Mouse (Mus musculus) frontal cortex, postnatal 25 days (tissue): Measurements from ENCODE around the gene Rab21.
"Not testable (repeated sequence)": the region's sequence is repeated elsewhere in the genome, so short reads cannot be mapped to it uniquely, and the experiment has no call there.

Experiments
- DNase-seq, 2 experiments: peaks; one replicate each; pipeline ENCODE4 v3.0.0; 2022; ENCODE audit warnings: low spot score in 2 of 2

Rab21 gene

GRCm38 (mm10) chr10:115328514-115328913 is 13.1 kb upstream of the Rab21 start:
- DNase-seq, result no peak

- peak; percentile 25 to 65 for DNase-seq
Measured at GRCm38 (mm10) chr10:115323295-115323694, 7.9 kb upstream of the Rab21 start.

- no peak for DNase-seq
Measured at GRCm38 (mm10) chr10:115321317-115322035, 6.1 kb upstream of the Rab21 start.

GRCm38 (mm10) chr10:115318388-115318787 is 3.0 kb upstream of the Rab21 start:
- not testable (repeated sequence) for DNase-seq

GRCm38 (mm10) chr10:115316313-115316712 is 919 bp upstream of the Rab21 start:
- no peak for DNase-seq

GRCm38 (mm10) chr10:115314582-115315452 is 577 bp downstream of the Rab21 start:
- no peak for DNase-seq

- no peak for DNase-seq
Measured at GRCm38 (mm10) chr10:115314287-115314581, 1.2 kb downstream of the Rab21 start.

GRCm38 (mm10) chr10:115313641-115314286 is 1.6 kb downstream of the Rab21 start:
- no peak for DNase-seq

GRCm38 (mm10) chr10:115312732-115313131 is 2.7 kb downstream of the Rab21 start:
- DNase-seq, result no peak

- no peak for DNase-seq
Measured at GRCm38 (mm10) chr10:115312194-115312593, 3.2 kb downstream of the Rab21 start.

- DNase-seq, result no peak
Measured at GRCm38 (mm10) chr10:115311263-115311965, 4.0 kb downstream of the Rab21 start.

GRCm38 (mm10) chr10:115309191-115309590 is 6.2 kb downstream of the Rab21 start:
- DNase-seq, result no peak

GRCm38 (mm10) chr10:115307331-115307875 is 8.0 kb downstream of the Rab21 start:
- no peak for DNase-seq

GRCm38 (mm10) chr10:115298683-115299082 is 16.7 kb downstream of the Rab21 start:
- no peak for DNase-seq

GRCm38 (mm10) chr10:115297582-115297981 is 17.8 kb downstream of the Rab21 start:
- DNase-seq, result no peak

GRCm38 (mm10) chr10:115296401-115296935 is 18.9 kb downstream of the Rab21 start:
- no peak for DNase-seq

GRCm38 (mm10) chr10:115295162-115295561 is 20.2 kb downstream of the Rab21 start:
- DNase-seq, result no peak

GRCm38 (mm10) chr10:115294715-115295114 is 20.7 kb downstream of the Rab21 start:
- DNase-seq, result no peak

- no peak for DNase-seq
Measured at GRCm38 (mm10) chr10:115293946-115294345, 21.4 kb downstream of the Rab21 start.

- no peak for DNase-seq
Measured at GRCm38 (mm10) chr10:115290671-115291070, 24.7 kb downstream of the Rab21 start.

GRCm38 (mm10) chr10:115288856-115289255 is 26.5 kb downstream of the Rab21 start:
- DNase-seq, result no peak
